Mouse (Mus musculus) stomach, embryonic 14.5 days (tissue): Measurements from ENCODE around the gene Cbln4. TPM values are rescaled to one million over a fixed set of nuclear protein-coding genes. Genes with fewer than 3 reads are reported as not detected.

Experiments used
- ATAC-seq: fragments of 200-750 bp; cut with Nextera tagmentation; 2 replicates; pipeline ENCODE4 v1.8.0; 2017; ENCODE audit warnings: low read depth, moderate TSS enrichment; ENCODE audit not compliant: insufficient number of reproducible peaks, insufficient read depth, low FRiP score
- H3K27ac ChIP-seq: fragments of 300-500 bp; sonication (generic); 2 replicates; pipeline ENCODE4 v1.5.1; 2014; ENCODE audit warnings: mild to moderate bottlenecking, low read length, moderate library complexity, mixed read lengths
- H3K27me3 ChIP-seq: fragments of 300-500 bp; sonication (generic); 2 replicates; pipeline ENCODE4 v1.6.1; 2014; ENCODE audit warnings: low read length, control low read depth, mixed read lengths; ENCODE audit not compliant: control insufficient read depth, insufficient read depth
- H3K36me3 ChIP-seq: fragments of 300-500 bp; sonication (generic); 2 replicates; pipeline ENCODE4 v1.6.1; 2014; ENCODE audit warnings: mild to moderate bottlenecking, control low read depth, low read length, moderate library complexity, mixed read lengths; ENCODE audit not compliant: control insufficient read depth, insufficient read depth
- H3K4me1 ChIP-seq: fragments of 300-500 bp; sonication (generic); 2 replicates; pipeline ENCODE4 v1.6.1; 2014; ENCODE audit warnings: low read length, control low read depth, mixed read lengths; ENCODE audit not compliant: control insufficient read depth, insufficient read depth
- H3K4me2 ChIP-seq: fragments of 300-500 bp; sonication (generic); replicated peaks from 2 replicates; pipeline ENCODE4 v1.6.1; 2014; ENCODE audit warnings: low read depth, low read length, control low read depth
- H3K4me3 ChIP-seq: fragments of 300-500 bp; sonication (generic); 2 replicates; pipeline ENCODE4 v1.5.1; 2014; ENCODE audit warnings: low read depth, low read length, control low read depth
- H3K9ac ChIP-seq: fragments of 300-500 bp; sonication (generic); replicated peaks from 2 replicates; pipeline ENCODE4 v1.6.1; 2014; ENCODE audit warnings: low read depth, mild to moderate bottlenecking, control low read depth, low read length, moderate library complexity, mixed read lengths
- H3K9me3 ChIP-seq: fragments of 300-500 bp; sonication (generic); 2 replicates; pipeline ENCODE4 v1.6.1; 2016; ENCODE audit warnings: low read depth, low read length, control low read depth; ENCODE audit not compliant: control insufficient read depth
- WGBS: fragments of 180-500 bp; shearing (Covaris S2); extraction: QIAGEN DNeasy Blood & Tissue Kit; methylation state at CpG from one replicate; pipeline ENCODE4 v1.1.7; 2014; 5-methylcytosine and 5-hydroxymethylcytosine counted together
- polyA plus RNA-seq: library from polyadenylated mRNA; unstranded; fragments of >200 nt; fragmentation: Nextera tagmentation; extraction: Ambion mirVana; gene quantifications from 2 replicates; pipeline ENCODE4 v1.2.1, GENCODE M21; 2014

Cbln4 gene
- polyA plus RNA-seq, 1 experiment from 2014 or later: 0.38 TPM

DNA sequence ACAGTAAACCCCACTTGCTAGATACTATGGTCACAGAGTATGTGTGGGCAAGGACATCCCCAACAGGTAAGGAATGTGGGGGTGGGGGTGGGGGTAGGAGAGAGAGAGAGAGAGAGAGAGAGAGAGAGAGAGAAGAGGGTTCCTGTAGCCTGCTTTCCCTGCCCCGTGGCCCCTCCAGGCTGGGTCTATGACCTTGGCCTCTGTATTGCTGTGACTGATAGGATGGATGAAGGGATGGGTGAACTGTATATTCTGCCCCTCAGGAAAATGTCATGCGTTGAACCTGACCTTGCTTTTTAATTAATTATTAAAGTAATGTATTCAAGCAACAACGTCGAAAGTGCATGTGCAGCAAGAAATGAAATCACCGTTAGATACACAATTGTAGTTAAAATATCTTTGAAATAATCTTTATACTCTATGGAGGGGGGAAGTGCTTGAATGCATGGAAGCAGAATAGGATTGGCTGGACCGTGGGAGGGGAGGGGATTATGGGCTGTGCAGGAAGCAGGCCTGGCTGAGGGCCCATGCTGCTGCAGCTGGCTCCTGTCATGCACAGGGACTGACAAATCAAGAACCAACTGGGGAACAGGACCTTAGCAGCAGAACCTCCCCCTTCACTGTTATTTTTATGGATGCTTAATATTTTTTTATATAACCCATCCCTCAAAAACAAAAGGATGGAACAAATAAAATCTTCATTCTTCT is 46.1 kb downstream of the Cbln4 start:
- Histone ChIP-seq H3K4me2 (no peak overlapping the region), H3K4me3 (no peak overlapping the region), H3K27me3 (no peaks in the 10 kb centered on the region), H3K9me3 (no peaks in the 10 kb centered on the region), H3K36me3 (no peaks in the 10 kb centered on the region), H3K27ac (no peak overlapping the region), H3K4me1 (peaks cover 11% of the 10 kb centered on the region; the same call in 1 of the 2 replicates), H3K9ac (no peak overlapping the region)
- WGBS: 30% methylated on average over 6 of the region's 6 CpGs
- ATAC-seq: peak; percentile 76; the same call in 1 of the 2 replicates

DNA sequence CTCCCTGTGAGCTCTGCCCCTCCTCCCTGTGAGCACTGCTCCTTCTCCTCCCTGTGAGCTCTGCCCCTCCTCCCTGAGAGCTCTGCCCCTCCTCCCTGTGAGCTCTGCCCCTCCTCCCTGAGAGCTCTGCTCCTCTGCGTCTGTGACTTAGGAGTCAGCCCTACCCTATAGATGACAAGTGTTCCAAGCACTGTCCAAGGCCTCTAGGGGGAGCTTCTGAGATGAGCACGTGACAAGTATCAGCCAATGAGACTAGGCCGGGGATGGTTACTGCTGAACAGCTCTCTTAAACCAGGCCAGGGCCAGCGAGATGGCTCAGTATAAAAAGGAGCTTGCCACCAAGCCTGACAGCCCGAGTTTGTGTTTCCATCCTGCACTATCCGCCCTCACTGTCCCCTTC is 48.4 kb downstream of the Cbln4 start:
- Histone ChIP-seq H3K27ac (no peak overlapping the region), H3K4me2 (no peak overlapping the region), H3K9ac (no peak overlapping the region), H3K9me3 (no peaks in the 10 kb centered on the region), H3K36me3 (no peaks in the 10 kb centered on the region), H3K27me3 (no peaks in the 10 kb centered on the region), H3K4me3 (no peak overlapping the region), H3K4me1 (peaks cover 11% of the 10 kb centered on the region; the same call in 1 of the 2 replicates)
- 70% methylated on average over 6 of the region's 6 CpGs for WGBS
- no peak for ATAC-seq

DNA sequence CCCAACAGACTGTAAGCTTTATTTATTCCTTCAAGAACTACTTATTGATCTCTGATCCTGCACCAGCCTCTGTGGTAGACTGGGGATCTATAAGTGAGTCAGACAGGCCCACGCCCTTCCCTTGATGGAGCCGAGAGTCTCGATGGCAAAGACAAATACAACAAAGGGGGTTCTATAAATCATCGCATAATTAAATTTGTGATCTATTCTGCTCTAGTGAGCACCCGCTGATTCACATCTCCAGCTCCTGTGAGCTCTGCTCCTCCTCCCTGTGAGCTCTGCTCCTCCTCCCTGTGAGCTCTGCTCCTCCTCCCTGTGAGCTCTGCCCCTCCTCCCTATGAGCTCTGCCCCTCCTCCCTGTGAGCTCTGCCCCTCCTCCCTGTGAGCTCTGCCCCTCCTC is 49.0 kb downstream of the Cbln4 start:
- no peak overlapping the region for H3K9ac ChIP-seq
- no peaks in the 10 kb centered on the region for H3K27me3 ChIP-seq
- no peaks in the 10 kb centered on the region for H3K9me3 ChIP-seq
- no peak overlapping the region for H3K4me2 ChIP-seq
- peaks cover 7% of the 10 kb centered on the region; the same call in 1 of the 2 replicates for H3K4me1 ChIP-seq
- no peak overlapping the region for H3K27ac ChIP-seq
- no peak overlapping the region for H3K4me3 ChIP-seq
- no peaks in the 10 kb centered on the region for H3K36me3 ChIP-seq
- ATAC-seq: no peak
- 69% methylated on average over 5 of the region's 5 CpGs for WGBS

DNA sequence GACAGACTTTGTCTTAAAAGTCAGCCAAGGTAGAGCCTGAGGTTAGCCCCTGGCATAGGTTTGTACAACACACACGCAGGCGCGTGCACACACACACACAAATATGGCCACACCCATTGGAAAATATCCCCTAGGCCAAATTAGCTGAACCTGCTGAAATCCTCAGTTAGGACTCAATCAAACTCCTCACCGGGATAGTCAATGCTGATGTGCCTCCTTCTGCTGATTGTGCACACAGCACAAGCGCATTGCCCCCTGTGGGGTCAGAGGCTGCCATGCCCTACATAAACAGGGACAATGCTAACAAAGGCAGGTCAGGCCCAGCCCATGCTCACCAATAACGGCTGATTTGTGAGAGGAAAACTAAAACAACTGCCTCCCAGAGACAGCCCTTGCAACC is 56.6 kb downstream of the Cbln4 start:
- Histone ChIP-seq H3K9ac (no peak overlapping the region), H3K27me3 (no peaks in the 10 kb centered on the region), H3K36me3 (no peaks in the 10 kb centered on the region), H3K4me2 (no peak overlapping the region), H3K4me3 (no peak overlapping the region), H3K4me1 (no peaks in the 10 kb centered on the region), H3K9me3 (no peaks in the 10 kb centered on the region), H3K27ac (no peak overlapping the region)
- 38% methylated on average over 6 of the region's 6 CpGs for WGBS
- ATAC-seq: no peak

Other genes with a start within 250 kb of the Cbln4 start
- not detected in 2 replicates for gene Mc3r, start 205.0 kb upstream of the Cbln4 start, polyA plus RNA-seq